Mouse (Mus musculus) erythroblast, embryonic 14.5 days (primary cell): ENCODE results near the gene Eif5a2. TPM values are rescaled to one million over a fixed set of nuclear protein-coding genes. Genes with fewer than 3 reads are reported as not detected.
"Not testable (repeated sequence)": the region's sequence is repeated elsewhere in the genome, so short reads cannot be mapped to it uniquely, and the experiment has no call there.

Experiments used
- H3K27me3 ChIP-seq: 2 replicates; pipeline ENCODE4 v1.6.1; 2012; ENCODE audit warnings: inconsistent platforms; ENCODE audit not compliant: control insufficient read depth
- H3K36me3 ChIP-seq: 2 replicates; pipeline ENCODE4 v1.6.1; 2012; ENCODE audit warnings: mild to moderate bottlenecking, inconsistent platforms; ENCODE audit not compliant: control insufficient read depth
- H3K4me1 ChIP-seq: 2 replicates; pipeline ENCODE4 v1.6.1; 2012; ENCODE audit warnings: inconsistent platforms; ENCODE audit not compliant: control insufficient read depth
- H3K4me3 ChIP-seq: replicated peaks from 2 replicates; pipeline ENCODE3; 2012; ENCODE audit warnings: moderate library complexity, mild to moderate bottlenecking, inconsistent platforms
- H3K9me3 ChIP-seq: 2 replicates; pipeline ENCODE4 v1.6.1; 2012; ENCODE audit warnings: low read length, inconsistent platforms, mixed read lengths; ENCODE audit not compliant: control insufficient read depth
- GATA1 ChIP-seq: IDR thresholded peaks from 2 replicates; pipeline ENCODE4 v1.6.1; 2012; ENCODE audit warnings: low read length, inconsistent platforms, mixed read lengths
- TAL1 ChIP-seq: IDR thresholded peaks from 3 replicates; pipeline ENCODE4 v1.6.1; 2012; ENCODE audit warnings: low read length, inconsistent platforms, mixed read lengths
- polyA plus RNA-seq: library from polyadenylated mRNA; stranded (reverse); fragments of >175 nt; gene quantifications from 2 replicates; pipeline ENCODE4 v1.2.3, GENCODE M21; 2012

Eif5a2 gene
- polyA plus RNA-seq, 1 experiment, result 0.05 TPM

GRCm38 (mm10) chr3:28766935-28767334 is 14.1 kb upstream of the Eif5a2 start:
- H3K4me3 ChIP-seq, result no peak overlapping the region
- no peaks in the 10 kb centered on the region for H3K9me3 ChIP-seq
- no peaks in the 10 kb centered on the region for H3K4me1 ChIP-seq
- no peak for TF ChIP-seq TAL1
- H3K27me3 ChIP-seq, result no peaks in the 10 kb centered on the region; the same call in 1 of the 2 replicates
- no peaks in the 10 kb centered on the region for H3K36me3 ChIP-seq

- TF ChIP-seq GATA1 (no peak), TAL1 (no peak)
- H3K4me1 ChIP-seq, result no peaks in the 10 kb centered on the region
- H3K27me3 ChIP-seq, result no peaks in the 10 kb centered on the region; the same call in 1 of the 2 replicates
- H3K9me3 ChIP-seq, result 0 out of 2 replicates have a peak, but pooled peaks cover 2% of the 10 kb centered on the region
- no peaks in the 10 kb centered on the region for H3K36me3 ChIP-seq
- no peak overlapping the region for H3K4me3 ChIP-seq
Observed at GRCm38 (mm10) chr3:28768222-28768621, 12.9 kb upstream of the Eif5a2 start.

- not testable (repeated sequence) for H3K9me3 ChIP-seq, H3K27me3 ChIP-seq, H3K36me3 ChIP-seq, H3K4me3 ChIP-seq
- peaks cover 44% of the 10 kb centered on the region for H3K4me1 ChIP-seq
Observed at GRCm38 (mm10) chr3:28772919-28773318, 8.2 kb upstream of the Eif5a2 start.

GRCm38 (mm10) chr3:28775361-28775760 is 5.7 kb upstream of the Eif5a2 start:
- no peaks in the 10 kb centered on the region for H3K27me3 ChIP-seq
- H3K36me3 ChIP-seq, result peaks cover 3% of the 10 kb centered on the region
- peak overlapping the region; percentile 61 for H3K4me3 ChIP-seq
- peaks cover 54% of the 10 kb centered on the region for H3K4me1 ChIP-seq
- TF ChIP-seq TAL1 (peak; percentile 70), GATA1 (peak; percentile 86)
- H3K9me3 ChIP-seq, result 0 out of 2 replicates have a peak, but pooled peaks cover 2% of the 10 kb centered on the region

GRCm38 (mm10) chr3:28775958-28776357 is 5.1 kb upstream of the Eif5a2 start:
- peaks cover 60% of the 10 kb centered on the region for H3K4me1 ChIP-seq
- peaks cover 3% of the 10 kb centered on the region for H3K36me3 ChIP-seq
- H3K27me3 ChIP-seq, result no peaks in the 10 kb centered on the region; the same call in 1 of the 2 replicates
- H3K4me3 ChIP-seq, result peak overlapping the region; percentile 61
- TF ChIP-seq TAL1 (peak; percentile 53), GATA1 (peak; percentile 85)
- H3K9me3 ChIP-seq, result peaks cover 7% of the 10 kb centered on the region; the same call in 1 of the 2 replicates

- TF ChIP-seq GATA1, result peak; percentile 63; the same call in 1 of the 2 replicates
- peak; percentile 72 for TF ChIP-seq TAL1
- H3K4me1 ChIP-seq, result peaks cover 63% of the 10 kb centered on the region
- H3K36me3 ChIP-seq, result peaks cover 3% of the 10 kb centered on the region
- H3K27me3 ChIP-seq, result peaks cover 2% of the 10 kb centered on the region
- H3K9me3 ChIP-seq, result peaks cover 7% of the 10 kb centered on the region; the same call in 1 of the 2 replicates
- H3K4me3 ChIP-seq, result peak overlapping the region; percentile 61
Observed at GRCm38 (mm10) chr3:28776491-28776890, 4.6 kb upstream of the Eif5a2 start.

GRCm38 (mm10) chr3:28780511-28780910 is 565 bp upstream of the Eif5a2 start:
- Histone ChIP-seq H3K36me3 (peaks cover 23% of the 10 kb centered on the region), H3K4me1 (peaks cover 67% of the 10 kb centered on the region)

GRCm38 (mm10) chr3:28781422-28781821 is 346 bp downstream of the Eif5a2 start:
- peaks cover 10% of the 10 kb centered on the region for H3K27me3 ChIP-seq
- H3K4me1 ChIP-seq, result peaks cover 67% of the 10 kb centered on the region
- peak overlapping the region; percentile 89 for H3K4me3 ChIP-seq
- no peak for TF ChIP-seq TAL1
- no peak for TF ChIP-seq GATA1
- H3K9me3 ChIP-seq, result peaks cover 5% of the 10 kb centered on the region; the same call in 1 of the 2 replicates
- H3K36me3 ChIP-seq, result peaks cover 32% of the 10 kb centered on the region

More at GRCm38 (mm10) chr3:28780511-28780910, 565 bp upstream of the Eif5a2 start:
- TF ChIP-seq TAL1, result no peak
- no peak for TF ChIP-seq GATA1
- H3K9me3 ChIP-seq, result peaks cover 5% of the 10 kb centered on the region; the same call in 1 of the 2 replicates
- H3K4me3 ChIP-seq, result peak overlapping the region; percentile 89
- peaks cover 10% of the 10 kb centered on the region for H3K27me3 ChIP-seq

- Histone ChIP-seq H3K27me3 (peaks cover 10% of the 10 kb centered on the region), H3K4me3 (peak overlapping the region; percentile 89), H3K36me3 (peaks cover 35% of the 10 kb centered on the region), H3K9me3 (peaks cover 5% of the 10 kb centered on the region; the same call in 1 of the 2 replicates), H3K4me1 (peaks cover 67% of the 10 kb centered on the region)
- TF ChIP-seq GATA1 (no peak), TAL1 (no peak)
Observed at GRCm38 (mm10) chr3:28781848-28782247, 772 bp downstream of the Eif5a2 start.

- TF ChIP-seq TAL1 (no peak), GATA1 (no peak)
Observed at GRCm38 (mm10) chr3:28784176-28784575, 3.1 kb downstream of the Eif5a2 start.

More at GRCm38 (mm10) chr3:28784176-28784575, 3.1 kb downstream of the Eif5a2 start:
- Histone ChIP-seq H3K36me3 (peaks cover 46% of the 10 kb centered on the region), H3K4me1 (peaks cover 61% of the 10 kb centered on the region), H3K4me3 (no peak overlapping the region), H3K27me3 (peaks cover 10% of the 10 kb centered on the region), H3K9me3 (peaks cover 5% of the 10 kb centered on the region; the same call in 1 of the 2 replicates)
